Mouse (Mus musculus): ENCODE measurements around the gene Gm21970.

Gene Gm21970

GRCm38 (mm10) chr16:91463400-91463799, 71.9 kb downstream of the Gm21970 start:
- DNase-seq (ENCODE audit: low spot score): no peak

GRCm38 (mm10) chr16:91463836-91464400, 72.4 kb downstream of the Gm21970 start:
- DNase-seq (ENCODE audit: low spot score): no peak

- peak; percentile 83 for DNase-seq (ENCODE audit: low spot score)
Measured at GRCm38 (mm10) chr16:91464594-91465504, 73.3 kb downstream of the Gm21970 start.

GRCm38 (mm10) chr16:91465505-91466240, 74.2 kb downstream of the Gm21970 start:
- DNase-seq (ENCODE audit: low spot score): no peak

GRCm38 (mm10) chr16:91466566-91466965, 75.0 kb downstream of the Gm21970 start:
- DNase-seq (ENCODE audit: low spot score): no peak
